Mouse (Mus musculus) midbrain, embryonic 14.5 days (tissue): ENCODE results near the gene Tspan14. TPM values are rescaled to one million over a fixed set of nuclear protein-coding genes. Genes with fewer than 3 reads are reported as not detected.
A peak's percentile ranks its signal among the peaks of the same experiment; 100 is the strongest.

ENCODE experiments used
- ATAC-seq: fragments of 200-750 bp; cut with Nextera tagmentation; 2 replicates; pipeline ENCODE4 v1.8.0; 2017; ENCODE audit warnings: moderate number of reproducible peaks, moderate library complexity; ENCODE audit not compliant: low FRiP score, low TSS enrichment
- DNase-seq: peaks from one replicate; pipeline ENCODE4 v3.0.0-alpha.2; 2015
- H3K27ac ChIP-seq: fragments of 300-500 bp; sonication (generic); replicated peaks from 2 replicates; pipeline ENCODE4 v1.5.1; 2014; ENCODE audit warnings: mild to moderate bottlenecking, low read depth, low read length, moderate library complexity
- H3K27me3 ChIP-seq: fragments of 300-500 bp; sonication (generic); 2 replicates; pipeline ENCODE4 v1.6.1; 2014; ENCODE audit warnings: low read length, control low read depth, mixed read lengths; ENCODE audit not compliant: control insufficient read depth, insufficient read depth
- H3K36me3 ChIP-seq: fragments of 300-500 bp; sonication (generic); 2 replicates; pipeline ENCODE4 v1.6.1; 2014; ENCODE audit warnings: low read length, control low read depth; ENCODE audit not compliant: control insufficient read depth, insufficient read depth
- H3K4me1 ChIP-seq: fragments of 300-500 bp; sonication (generic); 2 replicates; pipeline ENCODE4 v1.6.1; 2014; ENCODE audit warnings: mild to moderate bottlenecking, antibody characterized with exemption, low read length, control low read depth; ENCODE audit not compliant: control insufficient read depth, insufficient read depth
- H3K4me2 ChIP-seq: fragments of 300-500 bp; sonication (generic); 2 replicates; pipeline ENCODE4 v1.6.1; 2014; ENCODE audit warnings: mild to moderate bottlenecking, low read length, moderate library complexity
- H3K4me3 ChIP-seq: fragments of 300-500 bp; sonication (generic); replicated peaks from 2 replicates; pipeline ENCODE4 v1.5.1; 2014; ENCODE audit warnings: low read depth, low read length
- H3K9ac ChIP-seq: fragments of 300-500 bp; sonication (generic); replicated peaks from 2 replicates; pipeline ENCODE4 v1.6.1; 2014; ENCODE audit warnings: mild to moderate bottlenecking, low read length, moderate library complexity
- H3K9me3 ChIP-seq: fragments of 300-500 bp; sonication (generic); 2 replicates; pipeline ENCODE4 v1.6.1; 2016; ENCODE audit warnings: low read length, control low read depth, mixed read lengths; ENCODE audit not compliant: control insufficient read depth
- WGBS: fragments of 180-500 bp; shearing (Covaris S2); extraction: QIAGEN DNeasy Blood & Tissue Kit; methylation state at CpG from one replicate; pipeline ENCODE4 v1.1.7; 2014; 5-methylcytosine and 5-hydroxymethylcytosine counted together
- polyA plus RNA-seq: library from polyadenylated mRNA; unstranded; fragments of >200 nt; fragmentation: Nextera tagmentation; extraction: Ambion mirVana; gene quantifications from 2 replicates; pipeline ENCODE4 v1.2.1, GENCODE M21; 2014

The Tspan14 gene
- polyA plus RNA-seq, 1 experiment from 2014 or later, result 79.6 TPM

GRCm38 (mm10) chr14:40935481-40935880, 31.1 kb downstream of the Tspan14 start:
- Histone ChIP-seq H3K4me3 (no peak overlapping the region), H3K36me3 (0 out of 2 replicates have a peak, but pooled peaks cover 6% of the 10 kb centered on the region), H3K9ac (no peak overlapping the region), H3K27me3 (no peaks in the 10 kb centered on the region), H3K4me1 (peaks cover 11% of the 10 kb centered on the region), H3K27ac (no peak overlapping the region), H3K9me3 (no peaks in the 10 kb centered on the region), H3K4me2 (no peak overlapping the region)
- ATAC-seq (no peak), DNase-seq (no peak)
- WGBS, result 89% methylated on average over 1 of the region's 1 CpGs

DNA sequence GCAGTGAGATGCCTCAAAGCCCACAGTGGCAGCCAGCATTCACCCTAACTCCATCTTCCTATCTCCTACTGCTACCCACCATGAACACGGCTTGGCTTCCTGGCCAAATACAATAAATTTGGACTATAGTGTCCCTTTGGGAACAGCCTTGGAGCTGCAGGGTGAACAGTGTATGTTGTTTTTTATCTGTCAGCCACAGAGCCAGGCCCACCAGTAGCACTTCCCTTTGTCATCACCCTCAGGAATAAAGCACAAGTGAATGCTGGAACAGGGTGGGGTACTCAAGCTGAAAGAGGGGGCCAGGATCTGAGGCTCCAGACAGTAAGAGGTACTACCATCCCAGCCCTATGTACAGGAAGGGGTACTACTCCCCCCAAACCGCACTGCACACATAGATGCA, 31.6 kb downstream of the Tspan14 start:
- H3K36me3 ChIP-seq, result 0 out of 2 replicates have a peak, but pooled peaks cover 6% of the 10 kb centered on the region
- peaks cover 11% of the 10 kb centered on the region for H3K4me1 ChIP-seq
- H3K27me3 ChIP-seq, result no peaks in the 10 kb centered on the region
- no peaks in the 10 kb centered on the region for H3K9me3 ChIP-seq
- H3K27ac ChIP-seq, result no peak overlapping the region
- H3K9ac ChIP-seq, result no peak overlapping the region
- ATAC-seq (no peak), DNase-seq (no peak)
- no peak overlapping the region for H3K4me3 ChIP-seq
- WGBS, result 93% methylated on average over 2 of the region's 2 CpGs
- no peak overlapping the region for H3K4me2 ChIP-seq

GRCm38 (mm10) chr14:40933328-40933727, 33.3 kb downstream of the Tspan14 start:
- Histone ChIP-seq H3K27ac (no peak overlapping the region), H3K9me3 (no peaks in the 10 kb centered on the region), H3K4me1 (peaks cover 11% of the 10 kb centered on the region), H3K9ac (no peak overlapping the region), H3K36me3 (0 out of 2 replicates have a peak, but pooled peaks cover 6% of the 10 kb centered on the region), H3K4me2 (no peak overlapping the region), H3K4me3 (no peak overlapping the region), H3K27me3 (no peaks in the 10 kb centered on the region)
- no peak for ATAC-seq
- 86% methylated on average over 7 of the region's 7 CpGs for WGBS
- DNase-seq, result no peak

- no peak overlapping the region for H3K9ac ChIP-seq
- ATAC-seq, result no peak
- no peak overlapping the region for H3K4me3 ChIP-seq
- no peaks in the 10 kb centered on the region for H3K27me3 ChIP-seq
- DNase-seq, result no peak
- H3K4me1 ChIP-seq, result peaks cover 11% of the 10 kb centered on the region
- H3K36me3 ChIP-seq, result 0 out of 2 replicates have a peak, but pooled peaks cover 6% of the 10 kb centered on the region
- H3K9me3 ChIP-seq, result no peaks in the 10 kb centered on the region
- no peak overlapping the region for H3K27ac ChIP-seq
- no peak overlapping the region for H3K4me2 ChIP-seq
- WGBS, result 94% methylated on average over 9 of the region's 9 CpGs
Observed at GRCm38 (mm10) chr14:40932225-40932624, 34.4 kb downstream of the Tspan14 start.

- H3K9ac ChIP-seq, result no peak overlapping the region
- no peaks in the 10 kb centered on the region for H3K9me3 ChIP-seq
- H3K4me3 ChIP-seq, result no peak overlapping the region
- WGBS, result 65% methylated on average over 3 of the region's 3 CpGs
- H3K27me3 ChIP-seq, result no peaks in the 10 kb centered on the region
- DNase-seq, result no peak
- H3K4me2 ChIP-seq, result no peak overlapping the region
- ATAC-seq, result no peak
- no peak overlapping the region; the same call in 1 of the 2 replicates for H3K27ac ChIP-seq
- peaks cover 11% of the 10 kb centered on the region for H3K4me1 ChIP-seq
- H3K36me3 ChIP-seq, result 0 out of 2 replicates have a peak, but pooled peaks cover 6% of the 10 kb centered on the region
Observed at GRCm38 (mm10) chr14:40931115-40931829, 35.3 kb downstream of the Tspan14 start.

GRCm38 (mm10) chr14:40929943-40930342, 36.7 kb downstream of the Tspan14 start:
- H3K27ac ChIP-seq, result no peak overlapping the region
- H3K36me3 ChIP-seq, result 0 out of 2 replicates have a peak, but pooled peaks cover 6% of the 10 kb centered on the region
- H3K9ac ChIP-seq, result no peak overlapping the region
- no peaks in the 10 kb centered on the region for H3K27me3 ChIP-seq
- H3K4me1 ChIP-seq, result peaks cover 7% of the 10 kb centered on the region; the same call in 1 of the 2 replicates
- DNase-seq (no peak), ATAC-seq (no peak)
- WGBS, result 94% methylated on average over 2 of the region's 2 CpGs
- no peak overlapping the region for H3K4me2 ChIP-seq
- H3K9me3 ChIP-seq, result no peaks in the 10 kb centered on the region
- no peak overlapping the region for H3K4me3 ChIP-seq

GRCm38 (mm10) chr14:40928897-40929296, 37.7 kb downstream of the Tspan14 start:
- Histone ChIP-seq H3K27me3 (no peaks in the 10 kb centered on the region), H3K9me3 (no peaks in the 10 kb centered on the region), H3K9ac (no peak overlapping the region), H3K4me1 (peaks cover 3% of the 10 kb centered on the region; the same call in 1 of the 2 replicates), H3K4me3 (no peak overlapping the region), H3K4me2 (no peak overlapping the region), H3K36me3 (0 out of 2 replicates have a peak, but pooled peaks cover 6% of the 10 kb centered on the region), H3K27ac (no peak overlapping the region)
- DNase-seq (no peak), ATAC-seq (no peak)
- 80% methylated on average over 5 of the region's 5 CpGs for WGBS

- H3K27me3 ChIP-seq, result no peaks in the 10 kb centered on the region
- H3K27ac ChIP-seq, result no peak overlapping the region
- no peaks in the 10 kb centered on the region for H3K9me3 ChIP-seq
- no peak for DNase-seq
- H3K9ac ChIP-seq, result no peak overlapping the region
- H3K36me3 ChIP-seq, result 0 out of 2 replicates have a peak, but pooled peaks cover 2% of the 10 kb centered on the region
- WGBS, result 87% methylated on average over 2 of the region's 2 CpGs
- no peak overlapping the region for H3K4me3 ChIP-seq
- no peak overlapping the region for H3K4me2 ChIP-seq
- H3K4me1 ChIP-seq, result no peaks in the 10 kb centered on the region; the same call in 1 of the 2 replicates
- 0 out of 2 replicates have a peak, but pooled peaks have one; percentile 31 for ATAC-seq
Observed at GRCm38 (mm10) chr14:40927041-40927440, 39.6 kb downstream of the Tspan14 start.
